Comparison of ENCODE assay signal across 15 mouse cellular contexts in the genomic region with DNA sequence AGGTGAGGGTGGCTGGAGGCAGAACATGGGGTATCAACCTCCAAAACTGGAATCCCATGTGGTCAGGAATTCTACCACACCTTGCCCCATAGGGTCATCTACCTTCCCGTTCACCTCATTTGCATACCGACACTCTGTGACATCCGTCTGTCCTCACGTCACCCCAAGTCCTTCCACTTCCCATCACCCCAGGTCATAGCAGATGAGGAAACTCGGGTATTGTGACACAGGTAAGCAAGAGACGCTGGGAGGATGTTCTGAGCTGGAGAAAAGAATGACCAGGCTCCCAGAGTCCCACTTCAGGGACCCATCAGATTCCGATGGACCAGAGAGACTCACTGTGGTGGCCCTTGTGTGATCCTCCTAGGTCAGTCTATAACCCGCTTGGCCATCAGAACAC. TPM values are rescaled to one million over a fixed set of nuclear protein-coding genes. Genes with fewer than 3 reads are reported as not detected.
DNase-seq lines count a peak whose midpoint lies in the region; ATAC-seq and TF ChIP-seq lines count a peak whose summit lies in the region.
"Had no signal": no experiment of that assay in that cellular context is flagged by ENCODE, and none has a peak within 500 bp of the region (broad histone marks: within the 10 kb centered on the region; RNA-seq: fewer than 3 reads in every experiment).

No protein-coding gene starts in this region.

- peak overlapping the region; percentile 84 for H3K4me3 ChIP-seq in bone marrow, adult 2 months (replicated peaks; ENCODE audit: control insufficient read depth, low read depth, low read length)
- peak overlapping the region; percentile 52 for H3K4me3 ChIP-seq in liver, embryonic 15.5 days (replicated peaks)
- H3K4me3 ChIP-seq in hindbrain, embryonic 12.5 days: no peak overlapping the region
- H3K4me3 ChIP-seq: intestine, embryonic 15.5 days had no signal

- H3K9ac ChIP-seq in liver, embryonic 15.5 days: no peak overlapping the region
- no peak overlapping the region for H3K9ac ChIP-seq in hindbrain, embryonic 12.5 days
- H3K9ac ChIP-seq: forebrain, postnatal 0 days; intestine, embryonic 15.5 days had no signal

- H3K36me3 ChIP-seq in liver, embryonic 15.5 days (replicated peaks): no peaks in the 10 kb centered on the region
- H3K36me3 ChIP-seq in hindbrain, embryonic 12.5 days: no peaks in the 10 kb centered on the region
- H3K36me3 ChIP-seq: intestine, embryonic 15.5 days had no signal

- WGBS in bone marrow, adult 2 months: 25% methylated on average over 8 of the region's 8 CpGs
- 54% methylated on average over 8 of the region's 8 CpGs for WGBS in liver, embryonic 15.5 days (ENCODE audit: insufficient replicate concordance)
- WGBS in hindbrain, embryonic 12.5 days: 79% methylated on average over 8 of the region's 8 CpGs

- TF ChIP-seq CTCF in bone marrow, adult 2 months (IDR thresholded peaks at IDR 0.05; ENCODE audit: control insufficient read depth, insufficient read depth, low read length): no peak

- DNase-seq in lung, adult 18-20 months: peak; percentile 48 to 59
- no peak for DNase-seq in lung, postnatal 14 days
- DNase-seq in cerebellum, postnatal 4 days (ENCODE audit: low spot score in 2 of 2): no peak
- DNase-seq: adrenal gland, postnatal 10 days; cerebellum, adult 11 months; forebrain, postnatal 0 days; gastrocnemius, postnatal 25 days; kidney, postnatal 14 days; thymus, postnatal 36 days had no signal

- H3K27me3 ChIP-seq in liver, embryonic 15.5 days: peaks cover 26% of the 10 kb centered on the region
- H3K27me3 ChIP-seq in hindbrain, embryonic 12.5 days: peaks cover 31% of the 10 kb centered on the region

- peaks cover 4% of the 10 kb centered on the region; the same call in 1 of the 2 replicates for H3K4me1 ChIP-seq in bone marrow, adult 2 months (ENCODE audit: control insufficient read depth, insufficient read depth, low read length)
- peaks cover 27% of the 10 kb centered on the region for H3K4me1 ChIP-seq in liver, embryonic 15.5 days (replicated peaks)
- H3K4me1 ChIP-seq in hindbrain, embryonic 12.5 days: peaks cover 7% of the 10 kb centered on the region; the same call in 1 of the 2 replicates

- no peaks in the 10 kb centered on the region for H3K9me3 ChIP-seq in liver, embryonic 15.5 days (replicated peaks)
- H3K9me3 ChIP-seq in hindbrain, embryonic 12.5 days (replicated peaks): no peaks in the 10 kb centered on the region
- H3K9me3 ChIP-seq: intestine, embryonic 15.5 days had no signal

- H3K27ac ChIP-seq in bone marrow, adult 2 months (ENCODE audit: control insufficient read depth, insufficient read depth, low read depth, low read length, poor library complexity): peak overlapping the region; percentile 91
- no peak overlapping the region for H3K27ac ChIP-seq in liver, embryonic 15.5 days (replicated peaks)
- no peak overlapping the region for H3K27ac ChIP-seq in hindbrain, embryonic 12.5 days
- H3K27ac ChIP-seq: intestine, embryonic 15.5 days had no signal

- peak overlapping the region; percentile 75 for H3K4me2 ChIP-seq in liver, embryonic 15.5 days
- no peak overlapping the region for H3K4me2 ChIP-seq in hindbrain, embryonic 12.5 days (replicated peaks)
- H3K4me2 ChIP-seq: intestine, embryonic 15.5 days had no signal

- ATAC-seq in liver, embryonic 15.5 days (ENCODE audit: insufficient read depth): no peak
- peak; percentile 80 for ATAC-seq in monocyte, adult 5-6 weeks (replicated peaks; ENCODE audit: insufficient number of reproducible peaks, low FRiP score, low TSS enrichment, poor library complexity, severe bottlenecking)
- no peak for ATAC-seq in CD4-positive, CD25-positive, alpha-beta regulatory T cell, adult 4 months
- ATAC-seq in hindbrain, embryonic 12.5 days (ENCODE audit: low FRiP score): no peak
- ATAC-seq: forebrain, postnatal 0 days; intestine, embryonic 15.5 days had no signal

- no peak for TF ChIP-seq POLR2A in bone marrow, adult 2 months (IDR thresholded peaks at IDR 0.05; ENCODE audit: borderline replicate concordance, control insufficient read depth, low read depth, low read length)

RNA-seq across cellular contexts. Expression of a gene that starts 1.4 kb away (rescaled TPM):
- polyA plus RNA-seq in bone marrow, adult 2 months (2011; ENCODE audit: insufficient read depth, insufficient read length, low replicate concordance, missing spikeins): 10.5 and 22.4 TPM in 2 replicates
- 2.8 and 3.4 TPM in 2 replicates for polyA plus RNA-seq in liver, embryonic 15.5 days (2015; fragmentation: Nextera tagmentation; extraction: Ambion mirVana)
- 196 to 216 TPM (median 214 TPM) in 3 replicates for total RNA-seq in monocyte, adult 5-6 weeks (2017)
- polyA plus RNA-seq in CD4-positive, CD25-positive, alpha-beta regulatory T cell, adult 4 months (2017; shearing (Covaris generic)): 1 to 10 TPM in 1 of 2 experiments, under 1 TPM in 1; 0.24 to 1.1 TPM
- polyA plus RNA-seq in hindbrain, embryonic 12.5 days (2016; fragmentation: Nextera tagmentation; extraction: Ambion mirVana): 0.63 and 1.0 TPM in 2 replicates

RNA-seq across cellular contexts. Expression of a gene that starts 26.6 kb away (rescaled TPM):
- 52.3 and 67.6 TPM in 2 replicates for polyA plus RNA-seq in bone marrow, adult 2 months (2011; ENCODE audit: insufficient read depth, insufficient read length, low replicate concordance, missing spikeins)
- 78.2 and 81.3 TPM in 2 replicates for polyA plus RNA-seq in liver, embryonic 15.5 days (2015; fragmentation: Nextera tagmentation; extraction: Ambion mirVana)
- 39.3 to 41.2 TPM (median 40.2 TPM) in 3 replicates for total RNA-seq in monocyte, adult 5-6 weeks (2017)
- polyA plus RNA-seq in CD4-positive, CD25-positive, alpha-beta regulatory T cell, adult 4 months (2017; shearing (Covaris generic)): 10 to 100 TPM; 64.3 to 66.9 TPM
- polyA plus RNA-seq in hindbrain, embryonic 12.5 days (2016; fragmentation: Nextera tagmentation; extraction: Ambion mirVana): 74.5 and 83.1 TPM in 2 replicates

RNA-seq across cellular contexts. Expression of a gene that starts 37.7 kb away (rescaled TPM):
- 1.7 TPM in 1 of 2 replicates, not detected in the other for polyA plus RNA-seq in bone marrow, adult 2 months (2011; ENCODE audit: insufficient read depth, insufficient read length, low replicate concordance, missing spikeins)
- 1.0 and 1.1 TPM in 2 replicates for polyA plus RNA-seq in liver, embryonic 15.5 days (2015; fragmentation: Nextera tagmentation; extraction: Ambion mirVana)
- total RNA-seq in monocyte, adult 5-6 weeks (2017): 108 to 191 TPM (median 160 TPM) in 3 replicates
- 1 to 10 TPM in 1 of 2 experiments, under 1 TPM in 1; 0.96 to 1.8 TPM for polyA plus RNA-seq in CD4-positive, CD25-positive, alpha-beta regulatory T cell, adult 4 months (2017; shearing (Covaris generic))
- polyA plus RNA-seq in hindbrain, embryonic 12.5 days (2016; fragmentation: Nextera tagmentation; extraction: Ambion mirVana): 1.3 and 1.7 TPM in 2 replicates

RNA-seq across cellular contexts. Expression of a gene that starts 48.2 kb away (rescaled TPM):
- 43.5 and 50.2 TPM in 2 replicates for polyA plus RNA-seq in bone marrow, adult 2 months (2011; ENCODE audit: insufficient read depth, insufficient read length, low replicate concordance, missing spikeins)
- polyA plus RNA-seq in liver, embryonic 15.5 days (2015; fragmentation: Nextera tagmentation; extraction: Ambion mirVana): 22.3 and 22.5 TPM in 2 replicates
- 38.1 to 54.2 TPM (median 52.6 TPM) in 3 replicates for total RNA-seq in monocyte, adult 5-6 weeks (2017)
- 10 to 100 TPM; 22.2 to 34.8 TPM for polyA plus RNA-seq in CD4-positive, CD25-positive, alpha-beta regulatory T cell, adult 4 months (2017; shearing (Covaris generic))
- 51.6 and 52.0 TPM in 2 replicates for polyA plus RNA-seq in hindbrain, embryonic 12.5 days (2016; fragmentation: Nextera tagmentation; extraction: Ambion mirVana)

Comparison
In these comparisons a context has a peak if more than half of its experiments do, and no peak if none do; other contexts are left out.
1. DNase-seq: peak in lung, adult 18-20 months (2 of 2); none in lung, postnatal 14 days (single experiment) and cerebellum, postnatal 4 days (0 of 2).